Mouse (Mus musculus) thymus, postnatal 36 days (tissue): ENCODE results near the gene Kif24.

Experiments
- DNase-seq, 2 experiments: peaks; one replicate each; pipeline ENCODE4 v3.0.0; 2022; ENCODE audit warnings: mixed read lengths in 2 of 2

Gene Kif24

GRCm38 (mm10) chr4:41492951-41493350 lies 28.3 kb upstream of the Kif24 start:
- DNase-seq, result no peak

GRCm38 (mm10) chr4:41481601-41482017 lies 16.9 kb upstream of the Kif24 start:
- no peak for DNase-seq

- DNase-seq, result no peak
These were observed 15.6 kb upstream of the Kif24 start for GRCm38 (mm10) chr4:41480254-41480653.

- DNase-seq, result no peak
These were observed 14.7 kb upstream of the Kif24 start for GRCm38 (mm10) chr4:41479456-41479804.

- DNase-seq, result no peak
These were observed 14.2 kb upstream of the Kif24 start for GRCm38 (mm10) chr4:41478751-41479455.

GRCm38 (mm10) chr4:41477648-41478160 lies 13.0 kb upstream of the Kif24 start:
- no peak for DNase-seq

- no peak for DNase-seq
These were observed 6.7 kb upstream of the Kif24 start for GRCm38 (mm10) chr4:41471384-41471689.

- no peak for DNase-seq
These were observed 6.1 kb upstream of the Kif24 start for GRCm38 (mm10) chr4:41470684-41471383.

- DNase-seq, result no peak
These were observed 5.5 kb upstream of the Kif24 start for GRCm38 (mm10) chr4:41470051-41470683.

GRCm38 (mm10) chr4:41469199-41469598 lies 4.5 kb upstream of the Kif24 start:
- DNase-seq, result no peak

GRCm38 (mm10) chr4:41468396-41469080 lies 3.9 kb upstream of the Kif24 start:
- peak; percentile 14 to 16 for DNase-seq

- no peak for DNase-seq
These were observed 589 bp upstream of the Kif24 start for GRCm38 (mm10) chr4:41465287-41465665.

- peak; percentile 25 to 43 for DNase-seq
These were observed 1.5 kb downstream of the Kif24 start for GRCm38 (mm10) chr4:41463051-41463738.

GRCm38 (mm10) chr4:41460690-41461089 lies 4.0 kb downstream of the Kif24 start:
- no peak for DNase-seq

- DNase-seq, result no peak
These were observed 17.1 kb downstream of the Kif24 start for GRCm38 (mm10) chr4:41447595-41447994.

GRCm38 (mm10) chr4:41442790-41443302 lies 21.8 kb downstream of the Kif24 start:
- DNase-seq, result no peak

- DNase-seq, result no peak
These were observed 25.8 kb downstream of the Kif24 start for GRCm38 (mm10) chr4:41438931-41439330.

- no peak for DNase-seq
These were observed 47.7 kb downstream of the Kif24 start for GRCm38 (mm10) chr4:41416966-41417365.

GRCm38 (mm10) chr4:41409341-41409740 lies 55.3 kb downstream of the Kif24 start:
- DNase-seq, result no peak

GRCm38 (mm10) chr4:41407353-41407752 lies 57.3 kb downstream of the Kif24 start:
- DNase-seq, result no peak

GRCm38 (mm10) chr4:41406597-41406996 lies 58.1 kb downstream of the Kif24 start:
- DNase-seq, result no peak

GRCm38 (mm10) chr4:41401573-41401972 lies 63.1 kb downstream of the Kif24 start:
- no peak for DNase-seq

GRCm38 (mm10) chr4:41401167-41401566 lies 63.5 kb downstream of the Kif24 start:
- DNase-seq, result no peak
